In the genomic region with DNA sequence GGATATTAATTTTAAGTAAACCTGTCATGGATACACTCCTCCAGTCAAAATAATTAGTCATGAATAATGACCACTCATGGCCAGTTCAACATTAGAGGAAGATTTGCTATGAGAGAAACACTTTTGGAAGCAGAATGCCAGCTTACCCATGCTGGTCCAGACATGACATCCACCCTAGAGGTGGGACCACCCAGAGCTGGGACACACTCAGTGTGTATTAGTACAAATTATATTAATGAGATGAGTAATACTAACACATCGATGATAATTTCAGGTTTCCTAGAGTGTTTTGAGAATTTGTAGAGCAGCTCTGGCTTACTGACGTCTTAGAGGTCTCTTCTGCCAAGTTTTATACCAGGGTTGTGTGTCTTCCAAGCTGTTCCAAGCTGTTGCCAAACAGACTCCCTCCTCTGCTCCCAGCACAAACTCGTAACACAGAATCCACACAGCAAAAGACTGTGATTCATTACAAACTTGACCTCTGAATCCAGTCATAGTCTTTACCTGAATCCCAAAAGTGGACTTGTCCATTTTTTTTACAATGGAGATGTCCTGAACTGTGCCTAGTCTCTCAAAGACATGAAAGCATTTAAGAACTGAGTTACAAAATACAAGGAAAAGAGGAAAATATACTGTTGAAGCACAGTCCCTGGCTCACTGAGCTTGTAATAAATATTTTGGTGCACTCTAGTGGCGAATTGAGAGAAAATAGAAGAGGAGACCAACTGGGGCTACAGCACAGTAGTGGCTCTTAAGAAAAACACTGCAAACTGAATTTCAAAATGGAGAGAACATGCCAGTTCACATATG, we compare ENCODE assay signal across 12 mouse cellular contexts. TPM values are rescaled to one million over a fixed set of nuclear protein-coding genes. Genes with fewer than 3 reads are reported as not detected.
A peak's percentile ranks its signal among the peaks of the same experiment; 100 is the strongest.
DNase-seq lines count a peak whose midpoint lies in the region; ATAC-seq and TF ChIP-seq lines count a peak whose summit lies in the region.
"Had no signal": no experiment of that assay in that cellular context is flagged by ENCODE, and none has a peak within 500 bp of the region (broad histone marks: within the 10 kb centered on the region; RNA-seq: fewer than 3 reads in every experiment).

No protein-coding gene starts in this region.

- H3K4me1 ChIP-seq in midbrain, embryonic 11.5 days (ENCODE audit: control insufficient read depth, insufficient read depth, low read length): no peaks in the 10 kb centered on the region
- H3K4me1 ChIP-seq in midbrain, embryonic 10.5 days: no peaks in the 10 kb centered on the region
- H3K4me1 ChIP-seq in hindbrain, embryonic 16.5 days (ENCODE audit: control insufficient read depth, insufficient read depth, low read depth, low read length): peaks cover 3% of the 10 kb centered on the region; the same call in 1 of the 2 replicates
- H3K4me1 ChIP-seq in stomach, postnatal 0 days (replicated peaks; ENCODE audit: control insufficient read depth, insufficient read depth): no peaks in the 10 kb centered on the region
- H3K4me1 ChIP-seq: stomach, embryonic 15.5 days had no signal

- ATAC-seq in frontal cortex, adult (ENCODE audit: low TSS enrichment): peak; percentile 88
- ATAC-seq in midbrain, embryonic 11.5 days (ENCODE audit: low FRiP score): peak; percentile 67; the same call in 1 of the 2 replicates
- ATAC-seq in hindbrain, embryonic 16.5 days: peak; percentile 93
- no peak for ATAC-seq in stomach, postnatal 0 days (ENCODE audit: low FRiP score, low TSS enrichment)
- ATAC-seq in cerebellum, adult (ENCODE audit: insufficient number of reproducible peaks, low FRiP score, low TSS enrichment): no peak

- TF ChIP-seq CTCF in stomach, postnatal 0 days (IDR thresholded peaks at IDR 0.05; ENCODE audit: low read depth): peak; percentile 57

- H3K9ac ChIP-seq in midbrain, embryonic 11.5 days (ENCODE audit: low read length): no peak overlapping the region
- no peak overlapping the region for H3K9ac ChIP-seq in hindbrain, embryonic 16.5 days (ENCODE audit: low read depth, low read length)
- no peak overlapping the region for H3K9ac ChIP-seq in stomach, postnatal 0 days (ENCODE audit: low read length)
- H3K9ac ChIP-seq: stomach, embryonic 15.5 days had no signal

- H3K4me2 ChIP-seq in midbrain, embryonic 11.5 days: no peak overlapping the region
- no peak overlapping the region for H3K4me2 ChIP-seq in hindbrain, embryonic 16.5 days (ENCODE audit: low read length)
- no peak overlapping the region for H3K4me2 ChIP-seq in stomach, postnatal 0 days (replicated peaks; ENCODE audit: low read depth)
- H3K4me2 ChIP-seq: stomach, embryonic 15.5 days had no signal

- no peak for DNase-seq in frontal cortex, postnatal 25 days (ENCODE audit: low spot score in 2 of 2)
- DNase-seq in midbrain, embryonic 11.5 days (ENCODE audit: low spot score, missing footprints): no peak
- DNase-seq in midbrain, embryonic 10.5 days (ENCODE audit: low spot score): no peak
- DNase-seq in stomach, postnatal 0 days (ENCODE audit: low spot score): no peak
- no peak for DNase-seq in spleen, adult 12 weeks (ENCODE audit: low spot score)
- DNase-seq: cerebellum, adult 8-10 months; gastrocnemius, postnatal 14 days; kidney, adult 18-20 months had no signal

- no peak overlapping the region for H3K4me3 ChIP-seq in midbrain, embryonic 11.5 days (ENCODE audit: low read depth, low read length)
- no peak overlapping the region for H3K4me3 ChIP-seq in midbrain, embryonic 10.5 days
- H3K4me3 ChIP-seq in hindbrain, embryonic 16.5 days (ENCODE audit: low read length): no peak overlapping the region
- no peak overlapping the region for H3K4me3 ChIP-seq in stomach, postnatal 0 days (ENCODE audit: low read depth, low read length)
- H3K4me3 ChIP-seq: stomach, embryonic 15.5 days had no signal

- no peaks in the 10 kb centered on the region for H3K27me3 ChIP-seq in midbrain, embryonic 11.5 days (ENCODE audit: control insufficient read depth, insufficient read depth, low read length)
- no peaks in the 10 kb centered on the region for H3K27me3 ChIP-seq in midbrain, embryonic 10.5 days (ENCODE audit: low read depth, poor library complexity, severe bottlenecking)
- H3K27me3 ChIP-seq in hindbrain, embryonic 16.5 days (replicated peaks; ENCODE audit: control insufficient read depth, insufficient read depth, low read length): no peaks in the 10 kb centered on the region
- no peaks in the 10 kb centered on the region for H3K27me3 ChIP-seq in stomach, postnatal 0 days (ENCODE audit: control insufficient read depth, insufficient read depth, low read length)
- H3K27me3 ChIP-seq: stomach, embryonic 15.5 days had no signal

- 55% methylated on average over 4 of the region's 4 CpGs for WGBS in midbrain, embryonic 11.5 days
- 66% methylated on average over 4 of the region's 4 CpGs for WGBS in midbrain, embryonic 10.5 days
- 53% methylated on average over 4 of the region's 4 CpGs for WGBS in hindbrain, embryonic 16.5 days
- 35% methylated on average over 4 of the region's 4 CpGs for WGBS in stomach, postnatal 0 days

- H3K36me3 ChIP-seq in midbrain, embryonic 11.5 days (ENCODE audit: control insufficient read depth, insufficient read depth, low read length): no peaks in the 10 kb centered on the region
- no peaks in the 10 kb centered on the region for H3K36me3 ChIP-seq in midbrain, embryonic 10.5 days
- no peaks in the 10 kb centered on the region for H3K36me3 ChIP-seq in hindbrain, embryonic 16.5 days (ENCODE audit: control insufficient read depth, insufficient read depth, low read length)
- no peaks in the 10 kb centered on the region for H3K36me3 ChIP-seq in stomach, postnatal 0 days (ENCODE audit: control insufficient read depth, insufficient read depth, low read length)
- H3K36me3 ChIP-seq: stomach, embryonic 15.5 days had no signal

- no peaks in the 10 kb centered on the region for H3K9me3 ChIP-seq in midbrain, embryonic 11.5 days (ENCODE audit: control insufficient read depth, low read length)
- H3K9me3 ChIP-seq in midbrain, embryonic 10.5 days (replicated peaks): no peaks in the 10 kb centered on the region
- no peaks in the 10 kb centered on the region for H3K9me3 ChIP-seq in hindbrain, embryonic 16.5 days (ENCODE audit: control insufficient read depth, low read length)
- H3K9me3 ChIP-seq in stomach, postnatal 0 days (ENCODE audit: control insufficient read depth, low read length): no peaks in the 10 kb centered on the region
- H3K9me3 ChIP-seq: stomach, embryonic 15.5 days had no signal

- no peak overlapping the region for H3K27ac ChIP-seq in midbrain, embryonic 11.5 days (ENCODE audit: low read depth, low read length)
- H3K27ac ChIP-seq in midbrain, embryonic 10.5 days (replicated peaks): no peak overlapping the region
- H3K27ac ChIP-seq in hindbrain, embryonic 16.5 days (ENCODE audit: low read depth, low read length): no peak overlapping the region
- H3K27ac ChIP-seq in stomach, postnatal 0 days (replicated peaks): no peak overlapping the region
- H3K27ac ChIP-seq: stomach, embryonic 15.5 days had no signal

- no peak for TF ChIP-seq EP300 in stomach, postnatal 0 days (optimal IDR thresholded peaks at IDR 0.05)

RNA-seq across cellular contexts. Expression of gene Gas2, which starts 46.1 kb away (rescaled TPM):
- 33.5 and 34.1 TPM in 2 replicates for polyA plus RNA-seq in midbrain, embryonic 11.5 days (2014; fragmentation: Nextera tagmentation; extraction: Ambion mirVana)
- polyA plus RNA-seq in midbrain, embryonic 10.5 days (2016; fragmentation: Nextera tagmentation; extraction: Ambion mirVana): 20.2 and 26.0 TPM in 2 replicates
- polyA plus RNA-seq in hindbrain, embryonic 16.5 days (2015; fragmentation: Nextera tagmentation; extraction: Ambion mirVana): 12.3 and 12.4 TPM in 2 replicates
- polyA plus RNA-seq in stomach, postnatal 0 days (2015; fragmentation: Nextera tagmentation; extraction: Ambion mirVana): 5.0 and 5.2 TPM in 2 replicates

RNA-seq across cellular contexts. Expression of gene Fancf, which starts 46.4 kb away (rescaled TPM):
- polyA plus RNA-seq in midbrain, embryonic 11.5 days (2014; fragmentation: Nextera tagmentation; extraction: Ambion mirVana): 14.3 and 14.4 TPM in 2 replicates
- 7.0 and 10.1 TPM in 2 replicates for polyA plus RNA-seq in midbrain, embryonic 10.5 days (2016; fragmentation: Nextera tagmentation; extraction: Ambion mirVana)
- polyA plus RNA-seq in hindbrain, embryonic 16.5 days (2015; fragmentation: Nextera tagmentation; extraction: Ambion mirVana): 2.5 and 5.6 TPM in 2 replicates
- polyA plus RNA-seq in stomach, postnatal 0 days (2015; fragmentation: Nextera tagmentation; extraction: Ambion mirVana): 4.6 and 5.3 TPM in 2 replicates

Comparison
In these comparisons a context has a peak if more than half of its experiments do, and no peak if none do; other contexts are left out.
1. ATAC-seq: peak in frontal cortex, adult (single experiment), midbrain, embryonic 11.5 days (single experiment) and hindbrain, embryonic 16.5 days (single experiment); none in stomach, postnatal 0 days (single experiment) and cerebellum, adult (single experiment).